Mouse (Mus musculus) forebrain, embryonic 10.5 days (tissue): ENCODE results near the gene Slc24a1. TPM values are rescaled to one million over a fixed set of nuclear protein-coding genes. Genes with fewer than 3 reads are reported as not detected.
"Not testable (repeated sequence)": the region's sequence is repeated elsewhere in the genome, so short reads cannot be mapped to it uniquely, and the experiment has no call there.

Experiments
- DNase-seq: peaks from one replicate; pipeline ENCODE4 v3.0.0-alpha.2; 2017; ENCODE audit warnings: low spot score; ENCODE audit errors: extremely low spot score
- H3K27ac ChIP-seq: fragments of 300-500 bp; sonication (generic); 2 replicates; pipeline ENCODE4 v1.5.1; 2016; ENCODE audit warnings: mild to moderate bottlenecking
- H3K27me3 ChIP-seq: fragments of 300-500 bp; sonication (generic); 2 replicates; pipeline ENCODE4 v1.6.1; 2016; ENCODE audit warnings: mild to moderate bottlenecking; ENCODE audit not compliant: poor library complexity, severe bottlenecking
- H3K36me3 ChIP-seq: fragments of 300-500 bp; sonication (generic); replicated peaks from 2 replicates; pipeline ENCODE4 v1.6.1; 2016; ENCODE audit warnings: mild to moderate bottlenecking, moderate library complexity
- H3K4me1 ChIP-seq: fragments of 300-500 bp; sonication (generic); 2 replicates; pipeline ENCODE4 v1.6.1; 2016
- H3K4me3 ChIP-seq: fragments of 300-500 bp; sonication (generic); 2 replicates; pipeline ENCODE4 v1.5.1; 2016; ENCODE audit warnings: mild to moderate bottlenecking, moderate library complexity
- H3K9me3 ChIP-seq: fragments of 300-500 bp; sonication (generic); 2 replicates; pipeline ENCODE4 v1.6.1; 2016; ENCODE audit warnings: mild to moderate bottlenecking, moderate library complexity
- WGBS: fragments of 180-500 bp; shearing (Covaris S2); methylation state at CpG from one replicate; pipeline ENCODE4 v1.1.7; 2016; 5-methylcytosine and 5-hydroxymethylcytosine counted together
- polyA plus RNA-seq: library from polyadenylated mRNA; unstranded; fragments of >200 nt; fragmentation: Nextera tagmentation; extraction: Ambion mirVana; gene quantifications from 2 replicates; pipeline ENCODE4 v1.2.1, GENCODE M21; 2016

Slc24a1 gene
- 0.04 TPM in 1 of 2 replicates, not detected in the other for polyA plus RNA-seq

DNA sequence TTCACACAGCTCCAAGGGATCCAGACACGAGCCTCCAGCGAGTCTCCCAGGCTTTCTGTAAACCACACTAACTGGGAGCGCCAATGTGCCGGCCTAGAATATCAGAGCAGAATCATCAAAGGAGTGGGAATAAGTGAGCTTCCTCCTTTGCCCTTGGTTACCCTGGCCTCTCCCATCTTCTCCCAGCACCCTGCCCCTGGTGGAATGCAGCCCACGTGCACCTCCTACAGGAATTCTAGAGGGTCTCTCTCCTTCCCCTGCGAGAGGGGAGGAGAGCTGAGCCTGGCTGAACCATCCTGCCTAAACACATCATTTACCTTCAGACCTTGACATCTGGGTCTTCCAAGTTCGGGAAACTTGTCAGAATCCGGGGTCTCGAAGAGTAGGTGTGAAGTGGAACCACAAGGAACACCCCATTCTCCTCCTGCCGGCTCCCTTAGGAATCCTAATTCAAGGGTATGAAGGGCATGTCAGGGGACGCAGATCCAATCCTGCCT is at the start of gene Slc24a1:
TSS of gene Slc24a1 (minus strand) at position 447 of the 497 bp plus-strand sequence.
- Histone ChIP-seq H3K9me3 (no peaks in the 10 kb centered on the region), H3K4me1 (peaks cover 17% of the 10 kb centered on the region), H3K27ac (no peak within 1 kb of the TSS), H3K27me3 (peaks cover 61% of the 10 kb centered on the region), H3K4me3 (no peak within 1 kb of the TSS), H3K36me3 (no peaks in the 10 kb centered on the region)
- 39% methylated on average over 11 of the region's 11 CpGs for WGBS
- DNase-seq = no peak

DNA sequence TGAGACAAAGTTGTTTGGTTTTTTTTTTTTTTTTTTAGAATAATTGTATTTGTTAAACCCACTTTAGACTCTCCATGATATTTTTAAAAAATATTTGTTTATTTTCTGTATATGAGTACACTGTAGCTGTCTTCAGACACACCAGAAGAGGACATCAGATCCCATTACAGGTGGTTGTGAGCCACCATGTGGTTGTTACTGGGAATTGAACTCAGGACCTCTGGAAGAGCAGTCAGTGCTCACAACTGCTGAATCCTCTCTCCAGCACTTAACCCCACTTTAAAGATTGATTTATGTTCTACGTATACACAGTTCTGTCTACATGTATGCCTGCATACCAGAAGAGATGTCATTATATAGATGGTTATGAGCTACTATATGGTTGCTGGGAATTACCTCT is 44.1 kb upstream of the Slc24a1 start:
- not testable (repeated sequence) for H3K9me3 ChIP-seq, H3K4me1 ChIP-seq, H3K27me3 ChIP-seq, H3K4me3 ChIP-seq, H3K27ac ChIP-seq, DNase-seq
- peaks cover 92% of the 10 kb centered on the region for H3K36me3 ChIP-seq
- 93% methylated on average over 1 of the region's 1 CpGs for whole genome bisulfite sequencing

DNA sequence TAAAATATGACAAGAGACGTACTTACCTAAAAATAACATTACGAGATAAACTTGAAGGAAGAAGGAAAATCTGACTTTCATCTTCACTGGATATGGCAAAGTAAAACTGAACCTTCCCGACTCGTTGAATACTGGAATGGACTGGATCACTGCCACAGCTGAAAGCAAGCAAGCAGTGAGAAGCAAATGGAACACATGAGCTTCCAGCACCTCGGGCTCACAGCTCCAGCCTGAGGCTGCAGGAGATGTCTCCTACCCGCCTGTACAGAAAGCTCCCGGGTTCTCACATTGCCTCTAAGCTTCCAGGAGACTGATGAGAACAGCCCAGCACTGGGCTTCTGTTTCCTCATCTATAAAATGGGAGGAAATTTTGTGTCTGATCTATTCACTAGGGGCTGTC is 38.9 kb upstream of the Slc24a1 start:
- H3K4me3 ChIP-seq = no peak overlapping the region
- no peaks in the 10 kb centered on the region for H3K4me1 ChIP-seq
- 88% methylated on average over 7 of the region's 7 CpGs for WGBS
- no peak for DNase-seq
- H3K27ac ChIP-seq = no peak overlapping the region
- peaks cover 97% of the 10 kb centered on the region for H3K36me3 ChIP-seq
- no peaks in the 10 kb centered on the region for H3K9me3 ChIP-seq
- H3K27me3 ChIP-seq = no peaks in the 10 kb centered on the region

DNA sequence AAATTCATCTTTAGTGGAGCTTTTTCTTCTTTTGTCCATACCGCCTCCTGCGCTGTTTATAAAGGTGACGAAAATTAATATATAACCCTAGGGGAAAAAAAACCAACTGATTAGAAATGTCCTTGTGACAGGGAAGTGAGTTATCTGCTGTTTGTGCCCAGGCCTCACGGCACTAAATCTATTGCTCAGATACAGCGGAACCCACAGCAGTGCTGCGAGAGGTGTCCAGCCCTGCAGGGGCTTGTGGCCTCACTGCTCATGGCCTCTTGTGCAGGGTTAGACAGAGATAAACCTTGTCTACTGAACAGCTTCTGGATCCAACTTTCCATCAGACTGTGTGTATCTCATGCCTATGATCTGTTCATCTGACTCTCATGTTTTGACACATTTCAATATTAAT is 37.0 kb upstream of the Slc24a1 start:
- Histone ChIP-seq H3K9me3 (no peaks in the 10 kb centered on the region), H3K36me3 (peaks cover 100% of the 10 kb centered on the region), H3K4me3 (no peak overlapping the region), H3K4me1 (no peaks in the 10 kb centered on the region), H3K27ac (no peak overlapping the region), H3K27me3 (no peaks in the 10 kb centered on the region)
- DNase-seq = no peak
- 93% methylated on average over 6 of the region's 6 CpGs for WGBS

DNA sequence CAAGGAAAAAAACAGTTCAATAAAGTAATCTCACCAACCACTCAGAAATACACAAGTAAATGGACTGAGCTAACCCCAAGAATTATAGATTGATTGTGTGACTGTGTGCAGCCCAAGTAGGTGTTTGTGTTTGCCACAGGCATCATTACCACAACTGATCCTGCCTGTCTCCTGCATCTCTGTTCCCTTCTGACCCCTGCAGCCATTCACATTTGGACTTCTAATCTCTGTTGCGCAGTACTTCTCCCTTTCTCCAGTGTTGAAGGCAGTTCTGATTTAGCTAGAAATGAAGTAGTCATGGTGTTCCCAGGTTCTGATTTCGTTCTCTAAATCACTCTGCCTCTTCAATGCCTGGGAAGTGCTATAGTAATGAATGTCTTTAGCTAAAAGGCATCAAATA is 36.2 kb upstream of the Slc24a1 start:
- DNase-seq = no peak
- H3K4me1 ChIP-seq = no peaks in the 10 kb centered on the region
- H3K27ac ChIP-seq = no peak overlapping the region
- no peaks in the 10 kb centered on the region for H3K9me3 ChIP-seq
- H3K4me3 ChIP-seq = no peak overlapping the region
- H3K27me3 ChIP-seq = no peaks in the 10 kb centered on the region
- WGBS = 94% methylated on average over 2 of the region's 2 CpGs
- H3K36me3 ChIP-seq = peaks cover 100% of the 10 kb centered on the region

DNA sequence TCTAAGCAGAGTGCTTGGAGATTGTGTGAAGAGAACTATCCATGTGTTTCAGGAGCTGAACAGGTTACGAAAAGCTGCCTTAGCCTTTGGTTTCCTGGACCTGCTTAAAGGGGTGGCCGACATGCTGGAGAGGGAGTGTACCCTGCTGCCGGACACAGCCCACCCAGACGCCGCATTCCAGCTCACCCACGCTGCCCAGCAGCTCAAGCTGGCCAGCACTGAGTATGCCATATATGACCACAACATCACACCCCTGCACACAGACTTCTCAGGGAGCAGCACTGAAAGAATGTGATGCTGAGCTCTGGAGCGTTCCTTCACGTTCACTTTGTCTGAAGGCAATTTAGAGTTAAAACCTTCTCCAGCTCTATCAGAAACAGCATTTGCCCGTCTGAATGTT is 34.4 kb upstream of the Slc24a1 start:
- Histone ChIP-seq H3K36me3 (peaks cover 100% of the 10 kb centered on the region), H3K4me1 (no peaks in the 10 kb centered on the region), H3K9me3 (no peaks in the 10 kb centered on the region), H3K4me3 (no peak overlapping the region), H3K27me3 (no peaks in the 10 kb centered on the region), H3K27ac (no peak overlapping the region)
- DNase-seq = no peak
- 91% methylated on average over 9 of the region's 9 CpGs for WGBS

DNA sequence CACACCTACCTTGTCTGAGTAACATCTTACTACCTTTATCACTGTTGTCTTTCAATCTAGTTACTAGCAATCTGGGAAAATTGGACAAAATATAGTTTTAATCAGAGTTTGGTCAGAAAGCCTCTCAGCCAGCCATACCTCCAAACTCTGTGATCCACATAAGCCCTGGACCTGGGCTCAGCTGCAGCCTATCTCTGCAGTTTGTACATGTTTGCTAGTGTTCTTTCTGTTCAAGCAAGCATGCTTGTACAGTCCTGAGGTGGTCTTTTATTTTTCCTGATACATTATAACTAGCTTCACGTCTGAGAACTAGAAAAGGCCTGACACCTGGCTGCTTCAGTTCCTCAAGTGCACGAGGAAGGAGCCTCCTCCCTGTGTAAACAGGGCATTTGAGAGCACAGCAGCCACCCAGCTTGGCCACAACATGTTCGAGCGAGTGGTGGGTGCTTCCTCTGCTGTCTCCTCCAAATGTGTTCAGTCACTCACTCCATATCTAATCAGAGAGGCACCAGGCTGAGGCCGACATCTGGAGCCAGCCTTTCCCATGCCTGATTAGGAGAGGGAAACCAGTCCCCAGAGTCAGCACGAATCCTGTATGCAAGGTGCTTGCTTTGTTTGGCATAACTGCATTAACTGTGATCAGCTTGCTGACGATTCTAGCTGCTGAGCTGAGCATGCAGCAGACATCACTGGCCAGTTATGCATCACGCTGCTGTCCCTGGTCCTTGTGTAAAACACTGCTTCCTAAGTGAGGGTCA is 33.8 kb upstream of the Slc24a1 start:
- no peaks in the 10 kb centered on the region for H3K27me3 ChIP-seq
- no peaks in the 10 kb centered on the region for H3K4me1 ChIP-seq
- H3K9me3 ChIP-seq = no peaks in the 10 kb centered on the region
- no peak for DNase-seq
- H3K27ac ChIP-seq = no peak overlapping the region
- H3K4me3 ChIP-seq = no peak overlapping the region
- 81% methylated on average over 8 of the region's 8 CpGs for WGBS
- peaks cover 100% of the 10 kb centered on the region for H3K36me3 ChIP-seq

DNA sequence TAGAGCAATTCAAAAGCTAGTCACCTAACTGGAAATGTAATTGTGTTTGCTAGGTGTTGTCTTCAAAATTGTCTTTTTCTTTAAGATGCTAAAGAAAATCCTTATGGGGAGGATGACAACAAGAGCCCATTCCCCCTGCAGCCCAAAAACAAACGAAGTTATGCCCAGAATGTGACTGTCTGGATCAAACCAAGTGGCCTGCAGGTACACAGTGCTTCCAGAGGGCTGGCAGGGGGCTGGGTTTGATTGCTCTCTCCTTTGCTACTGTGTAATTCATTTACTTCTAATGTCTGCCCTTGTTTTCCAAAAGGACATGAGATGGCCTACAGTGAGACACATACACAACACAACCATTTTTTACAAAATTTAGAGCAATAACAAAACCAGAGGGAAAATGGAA is 30.5 kb upstream of the Slc24a1 start:
- Histone ChIP-seq H3K4me3 (no peak overlapping the region), H3K4me1 (no peaks in the 10 kb centered on the region), H3K36me3 (peaks cover 100% of the 10 kb centered on the region), H3K9me3 (no peaks in the 10 kb centered on the region), H3K27ac (no peak overlapping the region), H3K27me3 (no peaks in the 10 kb centered on the region)
- DNase-seq = no peak
- WGBS = 73% methylated on average over 1 of the region's 1 CpGs

DNA sequence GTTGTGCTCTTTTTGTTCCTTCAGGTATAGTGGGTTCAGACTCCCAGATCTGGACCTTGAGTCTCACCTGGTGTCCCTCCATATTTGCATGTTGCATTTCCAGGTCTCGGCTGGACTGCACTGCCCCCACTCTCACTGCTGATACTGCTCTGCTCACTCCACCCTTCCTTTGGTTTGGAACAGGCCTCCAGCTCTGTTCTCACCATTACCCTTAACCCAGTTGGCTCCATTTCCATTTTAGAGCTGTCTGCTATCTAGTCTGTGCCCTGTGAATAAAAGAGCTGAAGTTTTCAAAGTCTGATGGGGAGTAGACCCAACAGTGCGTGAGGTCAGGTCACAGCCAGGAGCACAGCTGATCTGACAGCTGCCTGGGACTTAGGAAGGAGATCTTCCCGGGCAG is 29.1 kb upstream of the Slc24a1 start:
- Histone ChIP-seq H3K4me3 (no peak overlapping the region), H3K9me3 (no peaks in the 10 kb centered on the region), H3K27ac (no peak overlapping the region), H3K4me1 (no peaks in the 10 kb centered on the region), H3K36me3 (peaks cover 100% of the 10 kb centered on the region), H3K27me3 (no peaks in the 10 kb centered on the region)
- 87% methylated on average over 3 of the region's 3 CpGs for WGBS
- no peak for DNase-seq

DNA sequence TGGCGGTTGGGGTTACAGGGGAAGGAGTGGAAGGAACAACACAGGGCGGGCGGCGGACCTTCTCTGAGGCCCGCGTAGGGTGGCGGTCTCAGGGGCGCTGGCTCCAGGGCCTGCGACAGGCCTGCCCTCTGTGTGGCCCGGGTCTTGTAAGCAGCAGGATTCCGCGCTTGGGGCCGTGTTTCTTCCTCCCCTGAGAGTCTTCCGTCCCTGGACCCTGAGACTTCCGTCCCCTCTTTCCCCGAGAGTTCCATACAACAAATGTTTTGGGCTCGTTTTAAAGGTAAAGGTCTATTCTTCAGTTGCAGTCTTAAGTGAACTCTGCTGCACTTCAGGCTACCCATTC is 9.5 kb upstream of the Slc24a1 start:
- WGBS = under 1% methylated on average over 17 of the region's 17 CpGs
- no peak for DNase-seq
- no peaks in the 10 kb centered on the region for H3K27me3 ChIP-seq
- peaks cover 23% of the 10 kb centered on the region for H3K4me1 ChIP-seq
- H3K9me3 ChIP-seq = no peaks in the 10 kb centered on the region
- H3K27ac ChIP-seq = peak overlapping the region; percentile 96
- peaks cover 42% of the 10 kb centered on the region for H3K36me3 ChIP-seq
- H3K4me3 ChIP-seq = peak overlapping the region; percentile 76

DNA sequence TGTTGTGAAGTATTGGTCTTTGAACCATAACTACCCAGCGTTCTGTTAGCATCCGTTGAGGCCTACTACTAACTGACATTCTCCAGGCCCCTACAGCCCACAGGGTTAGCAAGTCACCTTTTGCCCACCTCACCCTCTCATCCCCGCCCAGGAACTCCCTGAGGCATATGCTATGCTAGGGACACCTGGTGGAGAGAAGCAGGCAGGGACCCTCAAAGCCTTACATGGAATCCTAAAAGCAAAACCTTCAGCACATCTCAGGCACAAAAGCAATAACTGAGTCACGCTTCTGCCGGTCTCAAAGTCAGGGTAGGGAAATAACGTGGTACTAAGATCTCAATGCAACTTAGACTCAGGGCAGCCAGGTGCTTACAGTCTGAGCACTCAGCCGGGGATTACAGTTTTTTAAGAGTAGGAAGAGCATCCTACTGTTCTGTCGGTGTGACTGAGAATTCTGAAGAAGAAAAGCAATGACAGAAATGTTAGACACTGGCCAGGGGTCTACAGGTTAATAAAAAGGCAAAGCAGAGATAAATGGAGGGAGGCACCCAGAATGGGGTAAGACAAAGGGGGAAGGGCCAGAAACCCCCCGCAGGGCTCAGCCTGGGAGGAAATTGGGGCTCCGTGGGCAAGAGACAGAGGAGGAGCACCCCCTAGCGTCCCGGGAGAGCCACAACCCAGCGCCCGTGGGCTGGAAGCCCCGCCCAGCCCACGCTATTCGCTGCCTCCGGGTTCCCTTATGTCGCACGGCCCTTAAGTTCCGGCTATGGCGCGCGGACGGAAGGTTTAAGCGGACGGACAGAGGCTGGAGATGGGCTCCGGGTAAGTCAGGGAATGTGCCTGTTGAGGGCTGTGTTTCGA is 8.9 kb upstream of the Slc24a1 start, which contains the start of gene Ints14:
TSS of gene Ints14 (plus strand) at position 789 of the 861 bp plus-strand sequence.
- H3K36me3 ChIP-seq = peaks cover 36% of the 10 kb centered on the region
- H3K9me3 ChIP-seq = no peaks in the 10 kb centered on the region
- H3K4me3 ChIP-seq = peak within 1 kb of the TSS; percentile 76
- peak; percentile 95 for DNase-seq
- WGBS = 4% methylated on average over 29 of the region's 29 CpGs
- peaks cover 23% of the 10 kb centered on the region for H3K4me1 ChIP-seq
- H3K27ac ChIP-seq = peak within 1 kb of the TSS; percentile 96
- H3K27me3 ChIP-seq = no peaks in the 10 kb centered on the region

DNA sequence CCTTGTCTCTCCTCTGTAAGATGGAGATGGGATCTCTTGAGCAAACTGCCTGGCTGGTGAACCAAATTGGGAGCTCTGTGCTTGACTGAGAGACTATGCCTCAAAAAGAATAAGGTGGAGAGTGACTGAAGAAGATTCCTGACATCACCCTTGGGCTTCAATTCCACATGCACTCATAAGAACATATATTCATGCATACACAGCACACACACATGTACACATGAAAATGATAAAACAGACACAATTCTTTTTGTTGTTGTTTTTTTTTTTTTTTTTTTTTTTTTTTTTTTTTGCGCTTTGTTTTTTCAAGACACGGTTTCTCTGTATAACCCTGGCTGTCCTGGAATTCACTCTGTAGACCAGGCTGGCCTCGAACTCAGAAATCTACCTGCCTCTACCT is 5.9 kb upstream of the Slc24a1 start:
- Histone ChIP-seq H3K27ac (no peak overlapping the region), H3K4me1 (peaks cover 28% of the 10 kb centered on the region), H3K27me3 (peaks cover 18% of the 10 kb centered on the region), H3K36me3 (peaks cover 5% of the 10 kb centered on the region), H3K4me3 (no peak overlapping the region), H3K9me3 (no peaks in the 10 kb centered on the region)
- DNase-seq = no peak
- 87% methylated on average over 3 of the region's 3 CpGs for WGBS

DNA sequence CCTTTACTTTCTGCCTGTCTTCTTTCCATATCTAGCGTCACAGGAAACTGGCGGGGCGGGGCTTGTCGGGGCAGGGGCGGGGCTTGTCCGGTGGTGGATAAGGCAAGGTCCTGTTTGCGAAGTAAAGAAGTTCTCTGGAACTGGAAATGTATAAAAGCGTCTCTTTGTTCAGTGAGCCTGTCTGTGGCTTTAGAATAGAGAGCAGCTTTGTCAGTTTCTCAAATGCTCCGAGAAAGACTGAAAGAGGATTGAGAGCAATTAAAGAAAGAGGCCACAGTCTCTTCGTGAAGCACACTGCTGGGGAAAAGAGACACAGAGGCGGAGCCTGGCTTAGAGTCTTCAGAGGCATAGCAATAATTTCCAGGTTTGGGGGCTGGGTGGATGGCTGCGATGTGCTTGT is 4.9 kb upstream of the Slc24a1 start:
- Histone ChIP-seq H3K4me3 (peak overlapping the region; percentile 33), H3K27me3 (peaks cover 27% of the 10 kb centered on the region), H3K4me1 (peaks cover 30% of the 10 kb centered on the region), H3K27ac (peak overlapping the region; percentile 48; the same call in 1 of the 2 replicates), H3K9me3 (no peaks in the 10 kb centered on the region), H3K36me3 (no peaks in the 10 kb centered on the region)
- DNase-seq = no peak
- 25% methylated on average over 12 of the region's 12 CpGs for WGBS
